Mouse (Mus musculus): ENCODE measurements at regions not wholly inside any gene's neighbourhood (a gene's known extent, or its start where the extent isn't known, plus 50 kb on each side); places are given as distances from the start of the nearest gene placed in this dataset.
A peak's percentile ranks its signal among the peaks of the same experiment; 100 is the strongest.

GRCm38 (mm10) chr14:48005092-48005928 is 115.3 kb upstream of the Peli2 start:
- peak; percentile 10 to 31 for DNase-seq

- DNase-seq = peak; percentile 9 to 56
These were observed 114.7 kb upstream of the Peli2 start for GRCm38 (mm10) chr14:48005929-48006309.

GRCm38 (mm10) chr14:48012361-48013215 is 108.0 kb upstream of the Peli2 start:
- DNase-seq = peak; percentile 8 to 45

- DNase-seq = no peak
These were observed 107.2 kb upstream of the Peli2 start for GRCm38 (mm10) chr14:48013431-48013830.

GRCm38 (mm10) chr14:48014776-48015175 is 105.8 kb upstream of the Peli2 start:
- no peak for DNase-seq

- DNase-seq = no peak
These were observed 102.7 kb upstream of the Peli2 start for GRCm38 (mm10) chr14:48017971-48018370.

- DNase-seq = no peak
These were observed 101.3 kb upstream of the Peli2 start for GRCm38 (mm10) chr14:48019331-48019730.

- DNase-seq = no peak
These were observed 98.4 kb upstream of the Peli2 start for GRCm38 (mm10) chr14:48022271-48022670.

- DNase-seq = no peak
These were observed 96.5 kb upstream of the Peli2 start for GRCm38 (mm10) chr14:48024051-48024693.

GRCm38 (mm10) chr14:48039286-48039790 is 81.3 kb upstream of the Peli2 start:
- peak in 1 of 2 experiments; percentile 20 for DNase-seq

- peak; percentile 47 to 53 for DNase-seq
These were observed 74.5 kb upstream of the Peli2 start for GRCm38 (mm10) chr14:48046094-48046493.

GRCm38 (mm10) chr14:48046831-48047230 is 73.8 kb upstream of the Peli2 start:
- DNase-seq = no peak

GRCm38 (mm10) chr14:48049698-48050459 is 70.7 kb upstream of the Peli2 start:
- DNase-seq = peak; percentile 58 to 70

GRCm38 (mm10) chr14:48050460-48050760 is 70.2 kb upstream of the Peli2 start:
- DNase-seq = peak in 1 of 2 experiments; percentile 17

- no peak for DNase-seq
These were observed 68.7 kb upstream of the Peli2 start for GRCm38 (mm10) chr14:48051971-48052370.

GRCm38 (mm10) chr14:48052405-48052804 is 68.2 kb upstream of the Peli2 start:
- DNase-seq = no peak

- no peak for DNase-seq
These were observed 67.5 kb upstream of the Peli2 start for GRCm38 (mm10) chr14:48053151-48053550.

GRCm38 (mm10) chr14:48054719-48055118 is 65.9 kb upstream of the Peli2 start:
- peak in 1 of 2 experiments; percentile 27 for DNase-seq

GRCm38 (mm10) chr14:48055861-48056260 is 64.8 kb upstream of the Peli2 start:
- DNase-seq = no peak

- DNase-seq = no peak
These were observed 62.3 kb upstream of the Peli2 start for GRCm38 (mm10) chr14:48058234-48058868.

- DNase-seq = no peak
These were observed 60.8 kb upstream of the Peli2 start for GRCm38 (mm10) chr14:48059664-48060455.

Data from kidney, postnatal 36 days (tissue).